Mouse (Mus musculus) neural tube, embryonic 13.5 days (tissue): ENCODE measurements around the gene 2300009A05Rik. TPM values are rescaled to one million over a fixed set of nuclear protein-coding genes. Genes with fewer than 3 reads are reported as not detected.

Source experiments
- polyA plus RNA-seq: library from polyadenylated mRNA; unstranded; fragments of >200 nt; fragmentation: Nextera tagmentation; extraction: Ambion mirVana; gene quantifications from 2 replicates; pipeline ENCODE4 v1.2.1, GENCODE M21; 2015

2300009A05Rik gene
- polyA plus RNA-seq, 1 experiment from 2014 or later, result 75.4 TPM

Other genes with a start within 250 kb of the 2300009A05Rik start
- 35.3 and 40.0 TPM in 2 replicates for gene Map2k5, start 21.3 kb downstream of the 2300009A05Rik start, polyA plus RNA-seq
- 0.51 and 0.53 TPM in 2 replicates for gene Iqch, start 203.2 kb upstream of the 2300009A05Rik start, polyA plus RNA-seq
- gene Aagab, start 203.4 kb upstream of the 2300009A05Rik start, polyA plus RNA-seq, result 53.5 and 57.7 TPM in 2 replicates